8 mouse cellular contexts compared by ENCODE assay signal in genomic region chr3:69004437-69005337, GRCm38 (mm10). TPM values are rescaled to one million over a fixed set of nuclear protein-coding genes. Genes with fewer than 3 reads are reported as not detected.
DNase-seq lines count a peak whose midpoint lies in the region; ATAC-seq lines count a peak whose summit lies in the region.

Gene Ift80 (minus strand): TSS chr3:69004570.
Gene Smc4 (plus strand): TSS chr3:69004738.

- WGBS in hindbrain, embryonic 11.5 days, result under 1% methylated on average over 65 of the region's 76 CpGs

- DNase-seq in Muller cell, postnatal 12 days (ENCODE audit: inconsistent ontology term), result peak; percentile 98
- peak; percentile 96 for DNase-seq in cerebellum, adult 9-11 months
- DNase-seq in frontal cortex, adult 2 months (ENCODE audit: extremely low spot score in 1 of 2, low spot score in 1 of 2), result peak; percentile 89 to 97
- DNase-seq in hindbrain, embryonic 11.5 days (ENCODE audit: low spot score), result peak; percentile 97
- peak; percentile 94 to 95 for DNase-seq in layer of hippocampus, postnatal 10 days (ENCODE audit: low spot score in 2 of 2)
- peak; percentile 98 for DNase-seq in lung, postnatal 10 days
- peak; percentile 92 for DNase-seq in ovary, postnatal 36 days (ENCODE audit: low spot score)
- peak; percentile 95 for DNase-seq in thymus, postnatal 25 days

- H3K4me2 ChIP-seq in hindbrain, embryonic 11.5 days (replicated peaks; ENCODE audit: low read depth, low read length), result peak within 1 kb of the TSS; percentile 77

- H3K27me3 ChIP-seq in hindbrain, embryonic 11.5 days (ENCODE audit: control insufficient read depth, insufficient read depth, low read length), result no peaks in the 10 kb centered on the region

- H3K36me3 ChIP-seq in hindbrain, embryonic 11.5 days (ENCODE audit: control insufficient read depth, insufficient read depth, low read length), result no peaks in the 10 kb centered on the region

- ATAC-seq in hindbrain, embryonic 11.5 days (ENCODE audit: low FRiP score), result peak; percentile 96

- peak within 1 kb of the TSS; percentile 84 for H3K27ac ChIP-seq in hindbrain, embryonic 11.5 days (ENCODE audit: low read depth, low read length)

- no peaks in the 10 kb centered on the region for H3K9me3 ChIP-seq in hindbrain, embryonic 11.5 days (ENCODE audit: control insufficient read depth, low read length)

- no peaks in the 10 kb centered on the region for H3K4me1 ChIP-seq in hindbrain, embryonic 11.5 days (replicated peaks; ENCODE audit: control insufficient read depth, insufficient read depth, low read length)

- peak within 1 kb of the TSS; percentile 87 for H3K9ac ChIP-seq in hindbrain, embryonic 11.5 days (ENCODE audit: low read depth, low read length)

- peak within 1 kb of the TSS; percentile 93 for H3K4me3 ChIP-seq in hindbrain, embryonic 11.5 days (ENCODE audit: low read depth, low read length)

RNA-seq across cellular contexts. Expression of gene Ift80, which starts in this region (rescaled TPM):
- polyA plus RNA-seq in frontal cortex, adult 2 months (2012; rRNA removed), result 17.1 and 17.8 TPM in 2 replicates
- 16.8 and 18.3 TPM in 2 replicates for polyA plus RNA-seq in hindbrain, embryonic 11.5 days (2014; fragmentation: Nextera tagmentation; extraction: Ambion mirVana)
- 10 to 100 TPM; 13.4 to 22.5 TPM for total RNA-seq in layer of hippocampus, postnatal 10 days (2021)

RNA-seq across cellular contexts. Expression of gene Smc4, which starts in this region (rescaled TPM):
- 3.9 and 4.6 TPM in 2 replicates for polyA plus RNA-seq in frontal cortex, adult 2 months (2012; rRNA removed)
- polyA plus RNA-seq in hindbrain, embryonic 11.5 days (2014; fragmentation: Nextera tagmentation; extraction: Ambion mirVana), result 179 and 193 TPM in 2 replicates
- total RNA-seq in layer of hippocampus, postnatal 10 days (2021), result 10 to 100 TPM; 14.7 to 15.5 TPM

Comparison
In these comparisons a context has a peak if more than half of its experiments do, and no peak if none do; other contexts are left out.
1. Peak in every context shown above with its lines: DNase-seq, ATAC-seq, H3K4me3 ChIP-seq and H3K27ac ChIP-seq.
2. RNA of gene Smc4 (polyA plus RNA-seq): 179 to 193 TPM in hindbrain, embryonic 11.5 days; 3.9 to 4.6 TPM in frontal cortex, adult 2 months; every median in the first group is over 10 times any median in the second.